Mouse (Mus musculus) embryo, embryonic 11 days (tissue): ENCODE measurements around the gene Ceacam1.
A peak's percentile ranks its signal among the peaks of the same experiment; 100 is the strongest.
"Not testable (repeated sequence)": the region's sequence is repeated elsewhere in the genome, so short reads cannot be mapped to it uniquely, and the experiment has no call there.

Experiments used
- DNase-seq: peaks from one replicate; pipeline ENCODE4 v3.0.0-alpha.2; 2015

Gene Ceacam1

GRCm38 (mm10) chr7:25477091-25477751 lies at the start of gene Ceacam1:
Ceacam1 (minus strand) TSS chr7:25477603.
- DNase-seq, result peak; percentile 37

- DNase-seq, result not testable (repeated sequence)
These were observed 38.8 kb upstream of the Ceacam1 start for GRCm38 (mm10) chr7:25516070-25516777.

- not testable (repeated sequence) for DNase-seq
These were observed 38.3 kb upstream of the Ceacam1 start for GRCm38 (mm10) chr7:25515667-25516066.

- no peak for DNase-seq
These were observed 32.5 kb upstream of the Ceacam1 start for GRCm38 (mm10) chr7:25509925-25510324.

GRCm38 (mm10) chr7:25494649-25495048 lies 17.2 kb upstream of the Ceacam1 start:
- no peak for DNase-seq

GRCm38 (mm10) chr7:25490698-25491097 lies 13.3 kb upstream of the Ceacam1 start:
- DNase-seq, result not testable (repeated sequence)

GRCm38 (mm10) chr7:25489382-25489781 lies 12.0 kb upstream of the Ceacam1 start:
- DNase-seq, result not testable (repeated sequence)

- DNase-seq, result peak; percentile 7
These were observed 8.8 kb upstream of the Ceacam1 start for GRCm38 (mm10) chr7:25486186-25486585.

- DNase-seq, result no peak
These were observed 7.7 kb upstream of the Ceacam1 start for GRCm38 (mm10) chr7:25485061-25485460.

GRCm38 (mm10) chr7:25483133-25483735 lies 5.8 kb upstream of the Ceacam1 start:
- DNase-seq, result no peak

GRCm38 (mm10) chr7:25480791-25481190 lies 3.4 kb upstream of the Ceacam1 start:
- peak; percentile 7 for DNase-seq

GRCm38 (mm10) chr7:25479440-25479839 lies 2.0 kb upstream of the Ceacam1 start:
- peak; percentile 44 for DNase-seq

- DNase-seq, result not testable (repeated sequence)
These were observed 320 bp upstream of the Ceacam1 start for GRCm38 (mm10) chr7:25477752-25478093.

GRCm38 (mm10) chr7:25471821-25472220 lies 5.6 kb downstream of the Ceacam1 start:
- not testable (repeated sequence) for DNase-seq

GRCm38 (mm10) chr7:25465586-25465985 lies 11.8 kb downstream of the Ceacam1 start:
- DNase-seq, result not testable (repeated sequence)

- DNase-seq, result no peak
These were observed 12.4 kb downstream of the Ceacam1 start for GRCm38 (mm10) chr7:25465010-25465409.

- not testable (repeated sequence) for DNase-seq
These were observed 15.4 kb downstream of the Ceacam1 start for GRCm38 (mm10) chr7:25462033-25462337.

GRCm38 (mm10) chr7:25461336-25462032 lies 15.9 kb downstream of the Ceacam1 start:
- not testable (repeated sequence) for DNase-seq

- DNase-seq, result no peak
These were observed 25.3 kb downstream of the Ceacam1 start for GRCm38 (mm10) chr7:25452103-25452502.

- no peak for DNase-seq
These were observed 27.2 kb downstream of the Ceacam1 start for GRCm38 (mm10) chr7:25449913-25450890.

- DNase-seq, result no peak
These were observed 36.6 kb downstream of the Ceacam1 start for GRCm38 (mm10) chr7:25440816-25441153.
